Mouse (Mus musculus) layer of hippocampus, adult 2 months (tissue): ENCODE results near the gene Gtf3c1. TPM values are rescaled to one million over a fixed set of nuclear protein-coding genes. Genes with fewer than 3 reads are reported as not detected.
"Not testable (repeated sequence)": the region's sequence is repeated elsewhere in the genome, so short reads cannot be mapped to it uniquely, and the experiment has no call there.

Source experiments
- DNase-seq, 2 experiments: peaks; one replicate each; pipeline ENCODE4 v3.0.0; 2022; ENCODE audit warnings: low spot score in 2 of 2
- H3K27ac ChIP-seq: fragments of 200-600 bp; 2 replicates; pipeline ENCODE4 v1.8.1; 2022
- H3K4me3 ChIP-seq: fragments of 200-600 bp; 2 replicates; pipeline ENCODE4 v1.8.1; 2022; ENCODE audit warnings: mild to moderate bottlenecking
- CTCF ChIP-seq: fragments of 200-600 bp; conservative IDR thresholded peaks from 2 replicates; pipeline ENCODE4 v1.8.1; 2022; ENCODE audit warnings: antibody characterized with exemption, mild to moderate bottlenecking, moderate library complexity
- total RNA-seq, 2 experiments: library from RNA; stranded (reverse); gene quantifications; 2 replicates each; pipeline ENCODE4 v1.2.3; 2021

Gtf3c1 gene
- total RNA-seq, 2 experiments from 2014 or later: 108 to 113 TPM

GRCm38 (mm10) chr7:125723189-125723972 is 15.8 kb upstream of the Gtf3c1 start:
- H3K4me3 ChIP-seq: no peak overlapping the region
- DNase-seq: peak; percentile 65
- peak overlapping the region; percentile 73 for H3K27ac ChIP-seq
- 0 out of 2 replicates have a peak, but pooled peaks have one; percentile 1 for TF ChIP-seq CTCF

GRCm38 (mm10) chr7:125722127-125722526 is 14.5 kb upstream of the Gtf3c1 start:
- TF ChIP-seq CTCF: peak; percentile 66
- no peak for DNase-seq
- H3K4me3 ChIP-seq: no peak overlapping the region
- H3K27ac ChIP-seq: no peak overlapping the region

GRCm38 (mm10) chr7:125721033-125721432 is 13.5 kb upstream of the Gtf3c1 start:
- DNase-seq: no peak
- TF ChIP-seq CTCF: no peak
- Histone ChIP-seq H3K4me3 (no peak overlapping the region), H3K27ac (no peak overlapping the region)

DNA sequence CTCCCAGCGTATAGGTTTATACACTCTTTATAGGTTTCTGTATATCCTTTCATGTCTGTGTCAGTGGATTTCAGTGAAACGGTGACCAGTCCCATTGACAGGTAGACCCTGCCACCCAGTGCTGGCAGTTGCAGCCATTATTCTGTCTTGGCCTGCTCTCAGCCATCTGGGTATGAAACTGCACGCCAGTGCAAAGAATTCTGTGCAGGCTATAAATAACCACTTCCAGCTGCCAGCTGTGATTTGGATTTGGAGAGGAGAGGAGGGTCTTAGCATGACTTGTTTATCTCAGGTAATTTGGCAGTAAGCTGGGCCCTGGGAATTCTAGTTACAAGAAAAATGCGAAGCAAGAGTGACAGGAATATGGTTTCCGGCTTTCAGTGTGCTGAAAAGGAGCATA is 12.8 kb upstream of the Gtf3c1 start:
- peak overlapping the region; percentile 24; the same call in 1 of the 2 replicates for H3K27ac ChIP-seq
- no peak for DNase-seq
- TF ChIP-seq CTCF: no peak

DNA sequence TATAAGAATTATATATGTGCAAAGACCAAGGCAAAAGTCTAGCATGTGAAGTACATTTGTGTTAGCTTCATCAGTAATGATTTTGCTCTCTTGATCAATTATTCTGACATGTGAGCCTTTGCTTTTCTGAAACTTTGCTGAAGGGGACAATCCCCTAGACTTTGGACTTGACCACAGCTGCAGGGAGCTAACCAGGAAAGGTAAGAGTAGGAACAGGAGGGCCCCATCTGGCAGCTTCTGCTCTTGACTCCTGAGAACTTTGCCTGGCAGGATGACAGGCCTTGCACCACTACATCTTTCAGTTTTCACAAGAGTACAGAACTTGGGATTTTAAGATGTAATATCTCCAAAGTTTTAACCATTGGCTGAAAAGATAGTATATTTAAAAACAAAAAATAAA is 10.0 kb upstream of the Gtf3c1 start:
- no peak overlapping the region for H3K27ac ChIP-seq
- no peak for TF ChIP-seq CTCF
- DNase-seq: no peak
- H3K4me3 ChIP-seq: no peak overlapping the region

More for the DNA sequence above, 12.8 kb upstream of the Gtf3c1 start:
- no peak overlapping the region for H3K4me3 ChIP-seq

GRCm38 (mm10) chr7:125716724-125717123 is 9.1 kb upstream of the Gtf3c1 start:
- Histone ChIP-seq H3K27ac (no peak overlapping the region), H3K4me3 (no peak overlapping the region)
- no peak for DNase-seq
- no peak for TF ChIP-seq CTCF

DNA sequence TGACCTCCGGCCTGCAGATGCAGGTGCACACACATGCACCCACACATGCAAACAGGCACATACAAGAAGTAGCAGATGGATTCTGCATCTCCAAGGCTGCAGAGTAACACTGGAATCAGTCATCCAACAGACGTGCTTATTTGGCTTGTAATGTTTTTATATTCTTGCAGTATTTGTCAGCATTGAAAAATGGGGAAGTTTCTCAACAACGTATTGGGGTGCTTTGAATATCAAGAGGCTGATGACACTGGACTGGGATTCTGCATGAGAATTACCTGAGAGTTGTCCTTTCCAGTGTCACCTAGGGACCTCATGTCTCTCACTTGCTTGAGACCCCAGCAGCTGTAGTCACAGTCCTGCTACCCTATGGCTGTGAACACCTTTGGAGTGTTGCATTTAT is 7.2 kb upstream of the Gtf3c1 start:
- no peak for DNase-seq
- Histone ChIP-seq H3K4me3 (no peak overlapping the region), H3K27ac (peak overlapping the region; percentile 24; the same call in 1 of the 2 replicates)
- no peak for TF ChIP-seq CTCF

DNA sequence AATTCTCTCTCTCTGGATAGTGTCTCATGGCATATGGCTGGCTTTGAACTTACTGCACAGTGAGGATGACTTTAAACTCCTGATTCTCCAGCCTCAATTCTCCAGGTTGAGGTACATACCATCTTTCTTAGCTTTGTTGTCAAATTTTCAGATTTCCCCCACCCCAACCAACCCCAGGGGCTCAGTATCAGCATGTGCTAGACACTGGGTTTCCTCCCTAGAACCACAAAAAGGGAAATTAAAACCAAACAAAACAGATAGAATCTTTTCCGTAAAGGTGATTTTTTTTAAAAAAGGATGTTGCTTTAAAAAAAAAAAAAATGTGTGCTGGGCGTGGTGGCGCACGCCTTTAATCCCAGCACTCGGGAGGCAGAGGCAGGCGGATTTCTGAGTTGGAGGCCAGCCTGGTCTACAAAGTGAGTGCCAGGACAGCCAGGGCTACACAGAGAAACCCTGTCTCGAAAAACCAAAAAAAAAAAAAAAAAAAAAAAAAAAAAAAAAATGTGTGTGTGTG is 6.0 kb upstream of the Gtf3c1 start:
- not testable (repeated sequence) for H3K27ac ChIP-seq, DNase-seq, H3K4me3 ChIP-seq

- peak overlapping the region; percentile 97 for H3K27ac ChIP-seq
- DNase-seq: no peak
- no peak for TF ChIP-seq CTCF
- H3K4me3 ChIP-seq: peak overlapping the region; percentile 100
These were observed 520 bp upstream of the Gtf3c1 start for GRCm38 (mm10) chr7:125708100-125708499.

DNA sequence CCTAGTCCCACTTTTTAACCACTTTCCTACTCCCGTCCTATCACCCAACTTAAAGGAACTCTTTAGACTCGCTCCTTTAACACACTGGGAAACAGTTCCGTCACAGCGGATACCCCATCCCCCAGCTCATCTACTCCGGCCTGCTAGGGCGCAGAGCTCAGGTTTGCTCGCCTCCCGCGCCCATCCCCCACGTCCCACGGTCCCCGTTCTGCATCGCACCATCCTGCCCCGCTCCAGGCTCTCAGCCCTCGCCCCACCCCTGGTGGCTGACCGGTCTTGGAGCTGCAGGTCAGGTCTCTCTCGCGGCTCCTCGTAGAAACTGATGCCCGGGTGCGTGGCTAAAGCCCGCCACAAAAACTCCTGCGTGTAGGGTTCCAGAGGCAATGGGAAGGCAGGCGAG is 394 bp downstream of the Gtf3c1 start:
- TF ChIP-seq CTCF: 0 out of 2 replicates have a peak, but pooled peaks have one; percentile 13
- Histone ChIP-seq H3K4me3 (peak overlapping the region; percentile 100), H3K27ac (peak overlapping the region; percentile 97)
- peak; percentile 39 to 59 for DNase-seq

DNA sequence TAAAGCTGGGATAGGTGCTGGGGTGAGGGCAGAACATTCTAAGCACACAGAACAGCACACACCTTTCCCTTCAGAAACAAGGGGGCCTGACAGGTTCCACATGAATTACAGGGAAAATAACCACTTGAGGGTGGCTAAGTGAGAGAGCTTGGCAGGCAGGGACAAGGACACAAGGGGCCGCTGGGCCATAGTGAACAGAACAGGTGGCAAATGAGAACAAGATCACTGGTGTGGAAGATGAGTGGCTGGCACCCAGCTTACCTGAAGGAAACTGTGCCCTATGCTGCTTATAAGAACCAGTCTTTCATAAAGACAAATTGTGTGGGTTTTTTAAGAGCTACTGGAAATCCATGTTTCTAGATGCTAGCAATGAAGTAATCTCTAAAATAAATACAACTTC is 4.8 kb downstream of the Gtf3c1 start:
- no peak for DNase-seq
- no peak overlapping the region for H3K4me3 ChIP-seq
- H3K27ac ChIP-seq: no peak overlapping the region
- no peak for TF ChIP-seq CTCF

GRCm38 (mm10) chr7:125694056-125694455 is 13.5 kb downstream of the Gtf3c1 start:
- no peak for TF ChIP-seq CTCF
- peak; percentile 71 to 88 for DNase-seq
- H3K27ac ChIP-seq: peak overlapping the region; percentile 61; the same call in 1 of the 2 replicates
- H3K4me3 ChIP-seq: no peak overlapping the region

GRCm38 (mm10) chr7:125690516-125690915 is 17.1 kb downstream of the Gtf3c1 start:
- TF ChIP-seq CTCF: no peak
- DNase-seq: no peak
- H3K4me3 ChIP-seq: no peak overlapping the region
- no peak overlapping the region for H3K27ac ChIP-seq

DNA sequence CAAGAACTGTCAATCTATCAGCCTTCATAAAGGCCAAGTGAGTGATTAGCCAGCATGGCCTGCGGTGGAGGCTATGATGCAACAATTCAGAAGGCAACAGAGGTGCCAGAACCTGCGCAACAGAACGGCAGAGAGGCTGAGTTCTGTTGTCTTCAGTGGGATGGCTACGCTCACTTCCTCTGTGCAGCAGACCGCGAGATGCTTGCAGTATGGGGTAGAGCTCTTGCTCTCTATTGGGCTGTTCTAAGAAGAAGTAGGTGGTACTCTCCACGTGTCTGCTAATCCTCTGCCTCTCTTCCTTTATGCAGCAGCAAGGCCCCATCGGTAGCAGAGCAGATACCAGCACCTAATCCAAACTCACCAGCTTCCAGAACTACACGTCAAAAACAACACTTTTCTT is 27.6 kb downstream of the Gtf3c1 start:
- Histone ChIP-seq H3K4me3 (no peak overlapping the region), H3K27ac (no peak overlapping the region)
- no peak for DNase-seq
- no peak for TF ChIP-seq CTCF
